Mouse (Mus musculus): ENCODE measurements around the gene Hs2st1.

The Hs2st1 gene

GRCm38 (mm10) chr3:144400870-144401269, 169.1 kb downstream of the Hs2st1 start:
- intact Hi-C loops (cut with DNase I) = no loop called here

GRCm38 (mm10) chr3:144400374-144400773, 169.6 kb downstream of the Hs2st1 start:
- intact Hi-C loops (cut with DNase I) = no loop called here

GRCm38 (mm10) chr3:144399358-144400096, 170.5 kb downstream of the Hs2st1 start:
- intact Hi-C loops (cut with DNase I) = no loop called here

- intact Hi-C loops (cut with DNase I) = no loop called here
Measured at GRCm38 (mm10) chr3:144398166-144398565, 171.8 kb downstream of the Hs2st1 start.

GRCm38 (mm10) chr3:144396478-144396877, 173.5 kb downstream of the Hs2st1 start:
- intact Hi-C loops (cut with DNase I) = no loop called here

- intact Hi-C loops (cut with DNase I) = no loop called here
Measured at GRCm38 (mm10) chr3:144394454-144394943, 175.5 kb downstream of the Hs2st1 start.

GRCm38 (mm10) chr3:144386446-144386845, 183.5 kb downstream of the Hs2st1 start:
- intact Hi-C loops (cut with DNase I) = loop anchor here (10.0 kb wide), 2 partner anchors 142 to 782 kb away; no protein-coding TSS in a partner anchor

GRCm38 (mm10) chr3:144384648-144385047, 185.3 kb downstream of the Hs2st1 start:
- intact Hi-C loops (cut with DNase I) = loop anchor here (10.0 kb wide), 2 partner anchors 140 to 780 kb away; no protein-coding TSS in a partner anchor

- intact Hi-C loops (cut with DNase I) = loop anchor here (10.0 kb wide), 2 partner anchors 137 to 777 kb away; no protein-coding TSS in a partner anchor
Measured at GRCm38 (mm10) chr3:144381431-144381980, 188.5 kb downstream of the Hs2st1 start.

- intact Hi-C loops (cut with DNase I) = loop anchor here (10.0 kb wide), 2 partner anchors 136 to 776 kb away; no protein-coding TSS in a partner anchor
Measured at GRCm38 (mm10) chr3:144380921-144381320, 189.1 kb downstream of the Hs2st1 start.

- intact Hi-C loops (cut with DNase I) = loop anchor here (10.0 kb wide), 2 partner anchors 135 to 775 kb away; no protein-coding TSS in a partner anchor
Measured at GRCm38 (mm10) chr3:144379801-144380200, 190.2 kb downstream of the Hs2st1 start.

Measured in adrenal gland (tissue).